Mouse (Mus musculus): Measurements from ENCODE around the gene Qrich2.

DNA sequence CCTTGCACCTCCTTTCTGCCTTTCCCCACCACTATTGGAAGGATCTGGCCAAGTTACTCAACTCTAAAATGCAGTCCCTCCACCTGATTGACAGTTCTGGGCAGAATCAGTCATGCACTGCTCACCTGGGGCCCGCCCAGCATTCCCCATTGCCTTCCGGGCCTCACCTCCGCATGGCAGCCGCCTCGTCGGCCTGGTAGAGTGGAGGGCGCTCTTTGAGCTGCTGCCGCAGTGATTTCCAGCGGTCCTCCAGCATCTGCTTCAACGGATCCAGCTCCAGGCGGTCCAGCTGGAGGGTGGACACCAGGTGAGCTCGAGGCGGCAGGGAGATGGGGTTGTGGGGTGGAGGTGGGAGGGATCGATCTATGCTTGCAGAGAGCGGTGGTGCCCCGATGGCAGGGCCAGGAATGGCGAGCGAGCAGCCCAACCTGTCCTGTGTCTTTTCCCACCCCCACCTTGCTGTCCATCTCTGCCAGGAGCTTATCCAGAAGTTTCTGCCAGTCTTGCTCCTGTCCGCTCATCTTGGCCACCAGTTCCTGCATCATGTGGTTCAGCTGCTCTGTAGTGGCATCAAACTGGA lies 19.6 kb downstream of the Qrich2 start:
- TF ChIP-seq POLR2A (IDR thresholded peaks at IDR 0.05; ENCODE audit: extremely low read depth, insufficient read depth, low read length) = no peak
- TF ChIP-seq CTCF (IDR thresholded peaks at IDR 0.05; ENCODE audit: extremely low read depth, insufficient read depth, low read length) = no peak

Measured in cortical plate, adult 2 months (tissue).